Mouse (Mus musculus) kidney, adult 2 months (tissue): ENCODE measurements around the gene Plekhm2. TPM values are rescaled to one million over a fixed set of nuclear protein-coding genes. Genes with fewer than 3 reads are reported as not detected.

ENCODE experiments used
- DNase-seq: peaks from one replicate; pipeline ENCODE4 v3.0.0; 2021
- H3K27ac ChIP-seq: fragments of 200-500 bp; 2 replicates; pipeline ENCODE4 v1.5.1; 2012; ENCODE audit warnings: low read depth, low read length, control low read depth, inconsistent platforms; ENCODE audit not compliant: insufficient read depth
- H3K27me3 ChIP-seq: fragments of 200-500 bp; replicated peaks from 2 replicates; pipeline ENCODE4 v1.6.1; 2012; ENCODE audit warnings: mild to moderate bottlenecking, moderate library complexity, low read length, inconsistent platforms; ENCODE audit not compliant: control insufficient read depth, insufficient read depth
- H3K36me3 ChIP-seq: fragments of 200-500 bp; 2 replicates; pipeline ENCODE4 v1.6.1; 2012; ENCODE audit warnings: mild to moderate bottlenecking, moderate library complexity, low read length, inconsistent platforms; ENCODE audit not compliant: control insufficient read depth, insufficient read depth
- H3K4me1 ChIP-seq: fragments of 200-500 bp; 2 replicates; pipeline ENCODE4 v1.6.1; 2011; ENCODE audit warnings: low read length; ENCODE audit not compliant: control insufficient read depth, insufficient read depth
- H3K4me3 ChIP-seq: fragments of 200-500 bp; 2 replicates; pipeline ENCODE4 v1.5.1; 2011; ENCODE audit warnings: mild to moderate bottlenecking, low read depth, low read length, control low read depth; ENCODE audit not compliant: insufficient read depth
- CTCF ChIP-seq: fragments of 200-500 bp; conservative IDR thresholded peaks from 2 replicates; pipeline ENCODE4 v1.5.1; 2011; ENCODE audit warnings: low read depth, mild to moderate bottlenecking, control low read depth, low read length, moderate library complexity, mixed read lengths; ENCODE audit not compliant: insufficient read depth, insufficient read length
- POLR2A ChIP-seq: fragments of 200-500 bp; IDR thresholded peaks from one replicate; pipeline ENCODE4 v1.6.1; 2011; ENCODE audit warnings: low read depth, low read length, control low read depth
- WGBS: fragments of 180-500 bp; shearing (Covaris S2); methylation state at CpG from one replicate; pipeline ENCODE4 v1.1.7; 2018; 5-methylcytosine and 5-hydroxymethylcytosine counted together
- polyA plus RNA-seq: library from polyadenylated mRNA; depleted of rRNA; stranded (reverse); fragments of >200 nt; gene quantifications from 2 replicates; pipeline ENCODE4 v1.2.3, GENCODE M21; 2012

Plekhm2 gene
- polyA plus RNA-seq, 1 experiment, result 79.7 TPM

GRCm38 (mm10) chr4:141598894-141599250 is 65.8 kb downstream of the Plekhm2 start:
- Histone ChIP-seq H3K36me3 (no peaks in the 10 kb centered on the region), H3K27me3 (no peaks in the 10 kb centered on the region; the same call in 1 of the 2 replicates), H3K4me3 (peak overlapping the region; percentile 52), H3K27ac (peak overlapping the region; percentile 53), H3K4me1 (peaks cover 13% of the 10 kb centered on the region)
- TF ChIP-seq CTCF, result no peak
- no peak for TF ChIP-seq POLR2A
- WGBS, result 14% methylated on average over 9 of the region's 9 CpGs
- DNase-seq, result no peak

GRCm38 (mm10) chr4:141598199-141598893 is 66.4 kb downstream of the Plekhm2 start:
- no peaks in the 10 kb centered on the region for H3K36me3 ChIP-seq
- peak; percentile 14 for TF ChIP-seq POLR2A
- no peak for TF ChIP-seq CTCF
- 19% methylated on average over 19 of the region's 19 CpGs for WGBS
- no peaks in the 10 kb centered on the region; the same call in 1 of the 2 replicates for H3K27me3 ChIP-seq
- peak; percentile 58 for DNase-seq
- H3K4me1 ChIP-seq, result peaks cover 12% of the 10 kb centered on the region
- H3K27ac ChIP-seq, result peak overlapping the region; percentile 53
- peak overlapping the region; percentile 52 for H3K4me3 ChIP-seq

GRCm38 (mm10) chr4:141596700-141597328 is 67.9 kb downstream of the Plekhm2 start:
- no peaks in the 10 kb centered on the region for H3K36me3 ChIP-seq
- H3K4me3 ChIP-seq, result no peak overlapping the region
- no peak for DNase-seq
- H3K27ac ChIP-seq, result no peak overlapping the region
- TF ChIP-seq POLR2A (no peak), CTCF (no peak)
- no peaks in the 10 kb centered on the region; the same call in 1 of the 2 replicates for H3K27me3 ChIP-seq
- 84% methylated on average over 8 of the region's 8 CpGs for WGBS
- peaks cover 9% of the 10 kb centered on the region; the same call in 1 of the 2 replicates for H3K4me1 ChIP-seq

GRCm38 (mm10) chr4:141595605-141596268 is 69.0 kb downstream of the Plekhm2 start:
- no peak overlapping the region for H3K27ac ChIP-seq
- H3K36me3 ChIP-seq, result no peaks in the 10 kb centered on the region
- 0 out of 2 replicates have a peak, but pooled peaks cover 4% of the 10 kb centered on the region for H3K4me1 ChIP-seq
- DNase-seq, result peak; percentile 66
- WGBS, result 44% methylated on average over 9 of the region's 9 CpGs
- no peaks in the 10 kb centered on the region; the same call in 1 of the 2 replicates for H3K27me3 ChIP-seq
- H3K4me3 ChIP-seq, result no peak overlapping the region
- no peak for TF ChIP-seq POLR2A
- TF ChIP-seq CTCF, result peak; percentile 56

GRCm38 (mm10) chr4:141595138-141595537 is 69.6 kb downstream of the Plekhm2 start:
- 0 out of 2 replicates have a peak, but pooled peaks cover 4% of the 10 kb centered on the region for H3K4me1 ChIP-seq
- no peaks in the 10 kb centered on the region; the same call in 1 of the 2 replicates for H3K27me3 ChIP-seq
- no peak for DNase-seq
- TF ChIP-seq CTCF, result no peak
- TF ChIP-seq POLR2A, result no peak
- no peaks in the 10 kb centered on the region for H3K36me3 ChIP-seq
- 91% methylated on average over 11 of the region's 11 CpGs for WGBS
- H3K4me3 ChIP-seq, result no peak overlapping the region
- H3K27ac ChIP-seq, result no peak overlapping the region

- DNase-seq, result peak; percentile 55
- 19% methylated on average over 3 of the region's 3 CpGs for WGBS
These were observed 73.2 kb downstream of the Plekhm2 start for GRCm38 (mm10) chr4:141591547-141591946.

GRCm38 (mm10) chr4:141583919-141584318 is 80.8 kb downstream of the Plekhm2 start:
- Histone ChIP-seq H3K27me3 (no peaks in the 10 kb centered on the region), H3K4me1 (no peaks in the 10 kb centered on the region), H3K36me3 (no peaks in the 10 kb centered on the region), H3K4me3 (no peak overlapping the region), H3K27ac (no peak overlapping the region)
- WGBS, result 85% methylated on average over 8 of the region's 8 CpGs
- TF ChIP-seq POLR2A (no peak), CTCF (no peak)
- DNase-seq, result no peak

More at GRCm38 (mm10) chr4:141591547-141591946, 73.2 kb downstream of the Plekhm2 start:
- Histone ChIP-seq H3K4me1 (no peaks in the 10 kb centered on the region), H3K36me3 (no peaks in the 10 kb centered on the region), H3K4me3 (no peak overlapping the region), H3K27ac (no peak overlapping the region), H3K27me3 (no peaks in the 10 kb centered on the region)
- peak; percentile 72 for TF ChIP-seq CTCF
- no peak for TF ChIP-seq POLR2A
